Mouse (Mus musculus) embryo, embryonic 11 days (tissue): Measurements from ENCODE around the gene Dst.
A peak's percentile ranks its signal among the peaks of the same experiment; 100 is the strongest.
"Not testable (repeated sequence)": the region's sequence is repeated elsewhere in the genome, so short reads cannot be mapped to it uniquely, and the experiment has no call there.

Experiments
- DNase-seq: peaks from one replicate; pipeline ENCODE4 v3.0.0-alpha.2; 2015

Gene Dst

GRCm38 (mm10) chr1:34030330-34031021 is 122.5 kb downstream of the Dst start:
- no peak for DNase-seq

- DNase-seq, result no peak
Observed at GRCm38 (mm10) chr1:34033052-34033451, 125.0 kb downstream of the Dst start.

GRCm38 (mm10) chr1:34033478-34033877 is 125.5 kb downstream of the Dst start:
- no peak for DNase-seq

- no peak for DNase-seq
Observed at GRCm38 (mm10) chr1:34033958-34034357, 125.9 kb downstream of the Dst start.

DNA sequence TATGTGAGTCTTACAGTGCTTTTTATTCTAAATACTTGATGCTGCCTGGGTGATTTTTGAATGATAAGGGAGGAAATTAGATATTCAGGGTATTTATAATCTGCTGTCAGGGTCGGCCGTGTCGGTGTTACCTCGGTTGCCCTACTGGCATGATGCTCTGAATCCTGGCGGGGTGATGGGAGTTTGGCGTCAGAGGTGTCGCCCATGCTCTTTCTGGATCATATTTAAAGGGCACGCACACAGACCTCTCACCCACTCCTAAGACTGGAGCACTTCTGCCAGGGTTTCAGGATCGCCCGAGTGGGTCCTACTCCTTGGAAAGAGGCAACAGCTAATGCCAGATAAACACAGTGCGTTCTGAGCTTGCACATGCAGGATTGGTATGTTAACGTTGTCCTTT is 128.1 kb downstream of the Dst start:
- DNase-seq, result no peak

DNA sequence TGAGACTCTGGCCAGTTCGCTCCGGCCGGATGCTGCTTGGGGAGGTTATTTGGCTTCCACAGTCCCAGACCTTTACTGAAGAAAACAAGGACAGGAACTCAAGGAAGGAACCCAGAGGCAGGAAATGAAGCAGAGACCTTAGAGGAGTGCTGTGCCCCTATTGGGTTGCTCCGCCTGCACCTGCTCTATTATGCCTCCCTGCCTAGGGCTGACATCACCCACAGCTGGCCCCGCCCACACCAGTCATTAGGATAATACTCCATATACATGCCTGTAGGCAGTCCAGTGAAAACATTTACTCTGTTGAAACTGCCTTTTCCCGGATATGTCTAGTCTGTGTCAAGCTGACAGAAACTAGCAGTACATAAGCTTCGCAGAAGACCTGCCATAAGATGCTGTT is 130.5 kb downstream of the Dst start:
- no peak for DNase-seq

DNA sequence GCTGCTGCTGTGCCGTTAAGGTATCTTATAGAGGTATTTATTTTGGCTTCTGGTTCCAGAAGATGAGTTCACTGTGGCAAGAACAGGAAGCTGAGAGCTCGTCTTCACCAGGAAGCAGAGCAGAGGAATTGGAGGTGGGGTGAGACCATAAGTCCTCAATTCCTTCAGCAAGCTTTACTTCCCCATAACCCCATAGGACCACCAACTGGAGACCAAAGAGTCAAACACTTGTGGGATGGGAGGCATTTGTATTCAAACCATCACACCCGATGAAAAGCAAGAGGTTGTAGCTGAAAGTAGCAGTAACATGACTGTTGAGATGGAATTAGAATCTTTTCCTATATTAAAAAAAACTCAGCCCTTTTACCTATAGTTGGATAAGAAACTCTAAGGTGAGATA is 132.0 kb downstream of the Dst start:
- DNase-seq, result no peak

- peak; percentile 26 for DNase-seq
Observed at GRCm38 (mm10) chr1:34040901-34041721, 133.1 kb downstream of the Dst start.

DNA sequence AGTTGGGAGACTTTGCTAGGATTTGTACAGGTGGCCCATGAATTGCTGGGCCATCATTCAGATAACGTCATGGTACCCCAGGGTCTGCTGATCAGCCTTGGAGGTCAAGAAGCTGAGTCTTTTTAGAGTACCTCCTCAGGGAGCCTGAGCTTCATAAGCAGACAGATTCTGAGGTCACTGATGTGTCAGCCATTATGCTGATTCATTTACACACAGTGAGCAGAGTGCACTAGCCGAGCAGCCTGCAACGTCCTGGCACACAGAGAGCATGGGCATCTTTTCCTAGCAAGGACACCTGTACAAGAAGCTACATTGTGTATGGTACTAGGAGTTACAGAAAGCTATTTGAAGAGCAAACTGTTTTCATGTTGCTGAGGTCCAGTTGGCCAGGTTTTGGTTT is 134.3 kb downstream of the Dst start:
- DNase-seq, result no peak

- no peak for DNase-seq
Observed at GRCm38 (mm10) chr1:34043327-34043726, 135.3 kb downstream of the Dst start.

DNA sequence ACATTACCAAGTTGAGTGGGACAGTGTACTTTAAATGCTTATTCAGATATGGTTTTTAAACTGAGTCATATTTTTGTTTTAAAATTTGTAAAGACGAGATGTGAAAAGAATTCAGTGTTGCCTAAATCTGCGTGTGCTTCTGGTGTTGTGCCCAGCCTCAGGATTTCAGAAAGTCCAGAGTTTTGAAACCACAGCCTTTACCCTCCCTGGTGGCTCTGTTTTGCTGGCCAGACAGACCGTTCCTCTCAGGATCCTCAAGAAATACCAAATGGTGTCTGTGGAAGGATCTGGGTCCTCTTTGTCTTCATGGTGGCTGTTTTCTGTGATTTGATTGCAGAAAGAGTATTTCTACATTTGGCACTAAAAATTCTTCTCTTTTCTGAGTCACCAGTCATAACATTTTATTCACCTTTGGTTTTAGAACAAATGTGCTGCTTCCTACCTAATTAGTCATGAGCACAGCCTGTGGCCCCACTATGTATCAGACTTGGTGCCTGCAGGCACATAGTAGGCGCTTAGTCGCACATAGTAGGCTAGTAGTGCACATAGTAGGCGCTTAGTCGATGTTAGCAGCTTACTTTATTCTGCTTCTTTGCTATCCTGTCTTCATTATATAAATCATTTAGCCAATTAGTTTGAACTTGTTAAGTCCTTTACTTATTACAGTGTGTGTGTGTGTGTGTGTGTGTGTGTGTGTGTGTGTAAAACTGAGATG is 136.0 kb downstream of the Dst start:
- DNase-seq, result no peak

DNA sequence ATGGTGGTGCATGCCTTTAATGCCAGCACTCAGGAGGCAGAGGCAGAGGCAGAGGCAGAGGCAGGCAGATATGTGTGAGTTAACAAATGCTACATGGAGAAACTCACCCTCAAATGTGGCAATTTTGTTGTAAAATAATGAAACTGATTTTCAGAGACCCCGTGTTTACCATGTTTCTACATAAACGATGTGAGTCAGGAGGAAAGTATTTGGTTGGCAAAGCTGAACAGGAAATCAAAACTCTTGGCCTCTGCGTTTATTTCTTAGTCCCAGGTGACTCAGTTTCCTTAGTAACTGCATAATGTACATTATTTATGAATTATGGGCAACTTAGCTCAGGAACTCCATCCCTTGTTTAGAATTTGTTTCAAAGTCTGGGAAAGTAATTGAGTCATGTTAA is 136.7 kb downstream of the Dst start:
- no peak for DNase-seq

GRCm38 (mm10) chr1:34047285-34047684 is 139.3 kb downstream of the Dst start:
- DNase-seq, result no peak

DNA sequence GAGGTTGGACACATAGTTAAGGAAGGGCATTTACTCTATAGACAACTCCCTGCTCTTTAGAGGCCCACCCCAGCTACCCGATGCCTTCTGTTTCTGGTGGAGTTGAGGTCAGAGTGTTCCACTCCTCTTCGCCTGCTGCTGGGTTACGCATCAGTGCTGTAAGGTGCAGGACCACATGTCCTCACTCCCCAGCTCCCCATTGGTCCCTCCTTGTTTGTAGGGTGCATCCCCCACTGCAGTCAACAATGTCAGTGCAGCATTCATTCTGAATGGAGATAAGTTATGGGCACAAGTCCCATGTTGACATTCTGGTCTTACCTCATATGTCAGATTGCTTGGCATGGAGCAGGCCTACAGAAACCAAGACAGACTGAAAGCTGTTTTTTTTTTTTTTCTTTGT is 143.2 kb downstream of the Dst start:
- DNase-seq, result no peak

DNA sequence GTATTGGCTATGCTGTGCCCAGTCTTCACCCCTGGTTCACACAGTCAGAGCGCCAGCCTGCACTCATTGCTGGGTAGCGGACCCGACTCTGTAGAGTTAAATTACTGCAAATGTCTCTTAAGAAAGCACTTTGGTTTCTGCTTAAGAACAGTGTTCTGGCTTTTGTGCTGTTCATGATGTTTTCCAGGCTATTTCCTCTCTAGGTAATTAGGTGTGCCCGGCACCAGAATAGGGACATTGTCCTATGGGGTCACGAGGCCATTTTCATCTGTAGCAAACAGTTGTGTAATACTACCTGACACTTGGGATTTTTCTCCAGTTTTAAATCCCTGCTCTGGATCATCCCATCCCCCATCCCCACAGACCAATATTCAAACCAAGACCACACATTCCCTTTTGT is 144.4 kb downstream of the Dst start:
- DNase-seq, result peak; percentile 26

DNA sequence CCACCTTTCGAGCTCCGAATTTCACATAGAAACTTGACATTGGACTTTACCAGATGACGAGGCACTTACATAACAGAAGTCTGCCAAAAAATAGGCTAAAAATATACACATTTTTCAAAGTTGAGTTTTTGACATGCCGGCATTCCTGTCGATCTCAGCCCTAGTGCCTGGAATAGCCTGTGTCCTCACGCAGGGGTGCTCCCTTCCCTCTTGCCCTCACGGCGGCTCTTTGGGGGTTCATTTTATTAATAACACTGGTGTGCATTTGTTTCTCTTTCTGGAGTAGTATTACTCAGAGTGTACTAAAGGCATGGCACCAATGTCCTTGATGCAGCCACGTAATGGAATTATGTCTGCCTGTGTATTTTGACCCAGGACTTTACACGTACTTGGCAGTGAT is 146.9 kb downstream of the Dst start:
- no peak for DNase-seq

DNA sequence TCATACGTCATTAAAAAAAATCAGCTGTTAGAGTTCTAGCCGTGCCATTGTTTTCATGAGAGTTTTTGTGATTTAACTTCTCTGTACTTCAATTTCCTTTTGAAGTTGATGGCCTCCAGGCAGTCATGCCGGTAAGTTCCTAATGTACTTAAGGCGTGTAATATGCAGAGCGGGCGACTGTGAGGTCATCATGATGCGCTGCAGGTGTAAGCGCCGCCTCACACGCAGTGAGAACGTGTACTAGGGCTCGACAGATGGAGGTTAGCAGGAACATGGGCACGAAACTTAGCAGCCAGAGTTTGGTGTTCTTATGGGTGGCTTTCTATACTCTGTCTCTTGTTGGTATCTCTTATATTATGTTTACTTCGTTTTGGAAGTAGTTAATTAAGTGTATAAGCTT is 148.6 kb downstream of the Dst start:
- DNase-seq, result no peak

DNA sequence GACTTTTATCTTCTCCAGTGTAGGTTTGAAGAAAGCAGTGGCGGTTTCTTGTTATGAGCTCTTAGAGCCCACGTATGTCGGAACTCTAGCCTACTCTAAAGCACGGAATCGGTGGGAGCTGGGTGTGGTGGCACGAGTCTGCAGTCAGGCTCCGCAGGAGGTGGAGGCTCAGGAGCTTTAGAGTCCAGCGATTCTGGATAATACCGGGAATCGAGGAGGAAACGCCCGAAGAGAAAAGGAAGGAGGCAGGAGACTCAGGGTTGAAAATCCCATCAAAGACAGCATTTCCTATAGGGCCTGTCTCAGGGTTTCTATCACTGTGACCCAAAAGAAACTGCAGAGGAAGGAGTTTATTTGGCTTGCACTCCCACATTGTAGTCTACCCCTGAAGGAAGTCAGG is 151.2 kb downstream of the Dst start:
- DNase-seq, result no peak

DNA sequence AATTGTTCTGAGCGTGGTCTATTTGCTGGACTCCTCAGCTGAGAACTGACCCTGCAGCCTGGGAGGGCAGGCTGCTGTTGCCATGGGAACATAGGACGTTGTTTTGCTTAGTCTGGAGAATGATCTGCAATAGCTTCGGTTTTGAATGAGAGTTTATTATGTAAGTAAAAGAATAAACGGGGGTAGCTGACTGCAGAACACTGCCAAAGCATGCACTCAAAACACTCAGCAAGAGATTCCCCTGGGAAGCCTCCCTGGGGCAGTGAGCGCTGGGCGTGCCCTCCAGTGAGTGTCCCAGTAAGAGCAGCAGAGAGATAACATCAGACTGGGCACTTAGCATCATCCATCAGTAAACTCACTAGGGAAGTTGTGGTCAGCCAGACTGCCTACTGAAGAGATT is 152.4 kb downstream of the Dst start:
- DNase-seq, result peak; percentile 63

DNA sequence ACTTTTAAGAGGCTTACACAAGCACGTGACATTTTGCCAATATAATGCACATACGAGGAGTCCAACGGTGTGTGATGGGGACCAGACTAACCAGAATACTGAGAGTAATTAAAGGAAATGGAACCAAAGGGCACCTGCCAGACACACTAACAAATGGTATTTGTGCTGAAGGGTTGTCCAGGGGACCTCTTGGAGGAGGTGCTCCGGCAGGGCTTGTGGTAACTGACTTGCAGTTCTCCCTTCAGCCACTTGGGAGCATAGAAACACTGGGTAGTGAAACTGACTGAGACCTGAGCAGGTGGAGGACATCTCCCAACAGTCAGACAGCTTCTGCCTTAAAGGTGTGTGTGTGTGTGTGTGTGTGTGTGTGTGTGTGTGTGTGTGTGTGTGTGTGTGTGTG is 153.1 kb downstream of the Dst start:
- peak; percentile 82 for DNase-seq

DNA sequence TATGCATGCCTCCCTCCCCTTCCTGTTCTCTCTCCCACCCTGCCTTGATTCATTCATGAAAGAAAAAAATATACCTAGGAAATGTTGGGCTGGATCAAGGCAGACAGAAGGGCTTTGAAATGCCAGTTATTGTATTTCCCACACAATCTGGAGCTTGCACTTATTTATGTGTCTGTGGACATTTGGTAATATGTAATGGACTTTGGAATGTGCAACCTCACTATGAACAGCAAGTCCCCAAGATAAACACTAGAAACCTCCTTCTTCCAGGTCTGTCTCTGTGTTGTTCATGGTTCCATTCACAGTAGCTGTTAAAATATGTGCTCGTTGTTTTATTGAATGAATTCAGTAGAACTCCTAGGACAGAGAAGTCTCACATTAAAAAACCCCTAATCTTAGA is 153.8 kb downstream of the Dst start:
- no peak for DNase-seq

GRCm38 (mm10) chr1:34063943-34064342 is 155.9 kb downstream of the Dst start:
- no peak for DNase-seq

DNA sequence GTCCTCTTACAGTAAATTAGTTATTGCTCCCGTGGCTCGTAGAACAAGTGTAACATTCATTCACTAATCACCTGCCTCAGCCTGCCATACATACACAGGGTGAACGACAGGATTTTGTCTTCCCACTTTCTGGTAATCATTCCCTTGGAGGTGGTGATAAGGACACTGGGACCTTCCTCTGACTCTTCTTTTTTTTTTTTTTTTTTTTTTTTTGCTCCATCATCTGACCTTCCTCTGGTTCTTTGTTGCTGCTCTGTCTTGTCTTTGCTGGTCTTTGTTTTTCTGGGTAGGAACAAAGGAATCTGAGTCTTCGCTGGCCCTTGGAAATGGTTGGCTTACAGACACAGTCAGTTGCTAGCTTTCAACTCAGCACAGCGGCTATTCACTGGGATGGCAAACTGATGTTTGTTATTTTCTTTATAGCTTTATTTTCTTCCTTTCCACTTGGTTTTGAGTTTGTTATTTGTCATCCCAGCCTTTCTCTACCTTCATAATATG is 157.6 kb downstream of the Dst start:
- no peak for DNase-seq

GRCm38 (mm10) chr1:34066401-34066800 is 158.4 kb downstream of the Dst start:
- not testable (repeated sequence) for DNase-seq
